ENCODE assay signal across 10 mouse cellular contexts in genomic region chr11:50672866-50673265, GRCm38 (mm10).
DNase-seq lines count a peak whose midpoint lies in the region; ATAC-seq and TF ChIP-seq lines count a peak whose summit lies in the region.
"Had no signal": no experiment of that assay in that cellular context is flagged by ENCODE, and none has a peak within 500 bp of the region (broad histone marks: within the 10 kb centered on the region; RNA-seq: fewer than 3 reads in every experiment).

No protein-coding gene starts in this region.

- peak; percentile 13 to 34 for DNase-seq in layer of hippocampus, postnatal 10 days (ENCODE audit: low spot score in 2 of 2)
- DNase-seq in layer of hippocampus, postnatal 14 days (ENCODE audit: low spot score in 2 of 2): no peak
- peak; percentile 60 for DNase-seq in adrenal gland, adult 8-10 months
- DNase-seq in cerebellum, postnatal 25 days: peak; percentile 76 to 84
- DNase-seq in lung, adult 2 months: no peak
- DNase-seq in left cerebral cortex, adult 18-20 months (ENCODE audit: low spot score in 2 of 2): no peak
- DNase-seq in midbrain, embryonic 10.5 days (ENCODE audit: low spot score): no peak

- no peak for TF ChIP-seq CTCF in lung, adult 2 months (IDR thresholded peaks at IDR 0.05; ENCODE audit: insufficient read depth, low read length)

- 0 out of 2 replicates have a peak overlapping the region, but pooled peaks have one; percentile 28 for H3K9ac ChIP-seq in heart, embryonic 16.5 days (ENCODE audit: low read length)
- H3K9ac ChIP-seq: limb, embryonic 13.5 days had no signal

- ATAC-seq in heart, embryonic 16.5 days (replicated peaks; ENCODE audit: extremely low read depth, insufficient read depth, low FRiP score): peak; percentile 33; the same call in 1 of the 2 replicates

- no peaks in the 10 kb centered on the region for H3K9me3 ChIP-seq in heart, embryonic 16.5 days (replicated peaks; ENCODE audit: control insufficient read depth, low read length)
- no peaks in the 10 kb centered on the region for H3K9me3 ChIP-seq in midbrain, embryonic 10.5 days (replicated peaks)
- H3K9me3 ChIP-seq: limb, embryonic 13.5 days had no signal

- H3K4me3 ChIP-seq in heart, embryonic 16.5 days (ENCODE audit: low read length): no peak overlapping the region
- no peak overlapping the region for H3K4me3 ChIP-seq in lung, adult 2 months (replicated peaks; ENCODE audit: extremely low read depth, low read depth, low read length)
- no peak overlapping the region for H3K4me3 ChIP-seq in midbrain, embryonic 10.5 days
- H3K4me3 ChIP-seq: limb, embryonic 13.5 days had no signal

- H3K27ac ChIP-seq in heart, embryonic 16.5 days (ENCODE audit: low read length): peak overlapping the region; percentile 30; the same call in 1 of the 2 replicates
- H3K27ac ChIP-seq in midbrain, embryonic 10.5 days (replicated peaks): no peak overlapping the region
- H3K27ac ChIP-seq: limb, embryonic 13.5 days had no signal

- peaks cover 30% of the 10 kb centered on the region for H3K4me1 ChIP-seq in heart, embryonic 16.5 days (ENCODE audit: control insufficient read depth, insufficient read depth, low read length)
- no peaks in the 10 kb centered on the region; the same call in 1 of the 2 replicates for H3K4me1 ChIP-seq in lung, adult 2 months (ENCODE audit: control insufficient read depth, insufficient read depth, low read length)
- H3K4me1 ChIP-seq in midbrain, embryonic 10.5 days: no peaks in the 10 kb centered on the region

- no peaks in the 10 kb centered on the region for H3K36me3 ChIP-seq in heart, embryonic 16.5 days (ENCODE audit: control insufficient read depth, insufficient read depth)
- no peaks in the 10 kb centered on the region for H3K36me3 ChIP-seq in midbrain, embryonic 10.5 days
- H3K36me3 ChIP-seq: G1E; limb, embryonic 13.5 days had no signal

- no peak overlapping the region for H3K4me2 ChIP-seq in heart, embryonic 16.5 days (ENCODE audit: low read depth, low read length)
- H3K4me2 ChIP-seq: limb, embryonic 13.5 days had no signal

- no peaks in the 10 kb centered on the region for H3K27me3 ChIP-seq in heart, embryonic 16.5 days (ENCODE audit: control insufficient read depth, insufficient read depth, low read length)
- no peaks in the 10 kb centered on the region for H3K27me3 ChIP-seq in midbrain, embryonic 10.5 days (ENCODE audit: low read depth, poor library complexity, severe bottlenecking)
- H3K27me3 ChIP-seq: limb, embryonic 13.5 days had no signal

- WGBS in heart, embryonic 16.5 days: 23% methylated on average over 7 of the region's 7 CpGs
- WGBS in lung, adult 2 months: 28% methylated on average over 7 of the region's 7 CpGs
- WGBS in midbrain, embryonic 10.5 days: 53% methylated on average over 7 of the region's 7 CpGs

- TF ChIP-seq POLR2A in lung, adult 2 months (IDR thresholded peaks at IDR 0.05; ENCODE audit: borderline replicate concordance, extremely low read depth, low read depth, low read length): no peak

Comparison
In these comparisons a context has a peak if more than half of its experiments do, and no peak if none do; other contexts are left out.
1. DNase-seq: peak in layer of hippocampus, postnatal 10 days (2 of 2), adrenal gland, adult 8-10 months (single experiment) and cerebellum, postnatal 25 days (2 of 2); none in layer of hippocampus, postnatal 14 days (0 of 2), lung, adult 2 months (single experiment), left cerebral cortex, adult 18-20 months (0 of 2) and midbrain, embryonic 10.5 days (single experiment).